Mouse (Mus musculus) kidney, postnatal 0 days (tissue): ENCODE data around the gene Synpr. TPM values are rescaled to one million over a fixed set of nuclear protein-coding genes. Genes with fewer than 3 reads are reported as not detected.

ENCODE experiments used
- ATAC-seq: fragments of 200-750 bp; cut with Nextera tagmentation; replicated peaks from 2 replicates; pipeline ENCODE4 v1.8.0; 2017; ENCODE audit warnings: low read depth, moderate number of reproducible peaks, moderate TSS enrichment, moderate library complexity; ENCODE audit not compliant: low FRiP score
- DNase-seq: peaks from one replicate; pipeline ENCODE4 v3.0.0-alpha.2; 2016; ENCODE audit warnings: low spot score
- H3K27ac ChIP-seq: fragments of 300-500 bp; sonication (generic); 2 replicates; pipeline ENCODE4 v1.5.1; 2014; ENCODE audit warnings: mild to moderate bottlenecking
- H3K27me3 ChIP-seq: fragments of 300-500 bp; sonication (generic); 2 replicates; pipeline ENCODE4 v1.6.1; 2014; ENCODE audit warnings: low read length, mixed read lengths; ENCODE audit not compliant: insufficient read depth
- H3K36me3 ChIP-seq: fragments of 300-500 bp; sonication (generic); 2 replicates; pipeline ENCODE4 v1.6.1; 2014; ENCODE audit warnings: low read length, mixed read lengths; ENCODE audit not compliant: insufficient read depth
- H3K4me1 ChIP-seq: fragments of 300-500 bp; sonication (generic); replicated peaks from 2 replicates; pipeline ENCODE4 v1.6.1; 2014; ENCODE audit warnings: antibody characterized with exemption, low read length, mixed read lengths; ENCODE audit not compliant: insufficient read depth
- H3K4me2 ChIP-seq: fragments of 300-500 bp; sonication (generic); 2 replicates; pipeline ENCODE4 v1.6.1; 2014; ENCODE audit warnings: mild to moderate bottlenecking, low read length, moderate library complexity, mixed read lengths
- H3K4me3 ChIP-seq: fragments of 300-500 bp; sonication (generic); replicated peaks from 2 replicates; pipeline ENCODE4 v1.5.1; 2014; ENCODE audit warnings: low read depth, low read length
- H3K9ac ChIP-seq: fragments of 300-500 bp; sonication (generic); 2 replicates; pipeline ENCODE4 v1.6.1; 2014; ENCODE audit warnings: low read depth, low read length
- H3K9me3 ChIP-seq: fragments of 300-500 bp; sonication (generic); replicated peaks from 2 replicates; pipeline ENCODE4 v1.6.1; 2016; ENCODE audit warnings: low read length, inconsistent platforms, mixed read lengths
- CTCF ChIP-seq: IDR thresholded peaks from 2 replicates; pipeline ENCODE4 v1.5.1; 2016; ENCODE audit warnings: antibody characterized with exemption, low read depth, mild to moderate bottlenecking, moderate library complexity
- WGBS: fragments of 180-500 bp; shearing (Covaris S2); extraction: QIAGEN DNeasy Blood & Tissue Kit; methylation state at CpG from one replicate; pipeline ENCODE4 v1.1.7; 2014; 5-methylcytosine and 5-hydroxymethylcytosine counted together
- polyA plus RNA-seq: library from polyadenylated mRNA; unstranded; fragments of >200 nt; fragmentation: Nextera tagmentation; extraction: Ambion mirVana; gene quantifications from 2 replicates; pipeline ENCODE4 v1.2.1, GENCODE M21; 2015

Gene Synpr
- polyA plus RNA-seq, 1 experiment from 2014 or later = 0.75 TPM

- ATAC-seq (no peak), DNase-seq (no peak)
- no peak for TF ChIP-seq CTCF
- H3K4me1 ChIP-seq = no peaks in the 10 kb centered on the region
- H3K36me3 ChIP-seq = no peaks in the 10 kb centered on the region
- no peak overlapping the region for H3K4me2 ChIP-seq
- no peak overlapping the region for H3K4me3 ChIP-seq
- H3K9me3 ChIP-seq = no peaks in the 10 kb centered on the region
- no peak overlapping the region for H3K27ac ChIP-seq
- H3K27me3 ChIP-seq = no peaks in the 10 kb centered on the region
- H3K9ac ChIP-seq = no peak overlapping the region
These were observed 76.6 kb downstream of the Synpr start for GRCm38 (mm10) chr14:13361184-13361583.

DNA sequence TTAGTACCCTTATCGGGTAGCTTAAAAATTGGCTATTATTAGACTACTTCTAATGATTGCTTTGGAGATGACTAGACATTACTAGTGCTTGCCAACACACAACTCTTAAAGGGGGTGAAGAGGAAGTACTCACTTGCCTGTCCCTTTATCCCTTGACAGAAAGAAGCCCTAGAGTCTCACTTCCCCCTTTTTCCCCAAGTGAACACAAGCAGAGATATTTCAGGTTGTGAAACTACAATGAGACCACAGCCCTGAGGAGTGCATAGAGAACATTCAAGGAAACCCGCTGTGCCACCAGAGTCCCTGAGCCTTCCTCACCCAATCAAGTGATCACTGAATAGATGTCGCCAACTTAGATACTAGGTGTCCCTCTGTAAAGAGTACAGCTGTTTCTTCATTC lies 77.1 kb downstream of the Synpr start:
- DNase-seq (no peak), ATAC-seq (no peak)
- no peaks in the 10 kb centered on the region for H3K27me3 ChIP-seq
- no peaks in the 10 kb centered on the region for H3K9me3 ChIP-seq
- H3K9ac ChIP-seq = no peak overlapping the region
- TF ChIP-seq CTCF = no peak
- no peak overlapping the region for H3K4me2 ChIP-seq
- no peak overlapping the region for H3K4me3 ChIP-seq
- no peak overlapping the region for H3K27ac ChIP-seq
- WGBS = 93% methylated on average over 3 of the region's 3 CpGs
- no peaks in the 10 kb centered on the region for H3K36me3 ChIP-seq
- H3K4me1 ChIP-seq = no peaks in the 10 kb centered on the region

DNA sequence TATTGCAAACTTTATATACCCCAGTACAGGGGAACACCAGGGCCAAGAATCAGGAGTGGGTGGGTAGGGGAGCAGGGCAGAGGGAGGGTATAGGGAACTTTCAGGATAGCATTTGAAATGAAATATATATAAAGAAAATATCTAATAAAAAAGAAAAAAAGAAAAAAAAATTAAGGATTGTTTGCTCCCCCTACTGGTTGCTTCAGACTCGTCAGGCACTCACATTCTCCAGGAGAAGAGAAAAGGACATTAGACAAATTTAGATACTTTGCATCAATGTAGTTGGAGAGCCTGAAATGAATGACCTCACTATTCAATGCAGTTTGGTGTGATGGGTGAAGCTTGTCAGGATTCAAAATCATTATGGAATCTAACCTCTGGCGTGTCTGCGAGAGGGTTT lies 83.7 kb downstream of the Synpr start:
- no peaks in the 10 kb centered on the region for H3K4me1 ChIP-seq
- no peak overlapping the region for H3K27ac ChIP-seq
- DNase-seq (no peak), ATAC-seq (no peak)
- H3K9me3 ChIP-seq = no peaks in the 10 kb centered on the region
- no peak overlapping the region for H3K9ac ChIP-seq
- no peak overlapping the region for H3K4me2 ChIP-seq
- TF ChIP-seq CTCF = peak; percentile 33; the same call in 1 of the 2 replicates
- 86% methylated on average over 3 of the region's 3 CpGs for WGBS
- H3K4me3 ChIP-seq = no peak overlapping the region
- no peaks in the 10 kb centered on the region for H3K36me3 ChIP-seq
- no peaks in the 10 kb centered on the region for H3K27me3 ChIP-seq

DNA sequence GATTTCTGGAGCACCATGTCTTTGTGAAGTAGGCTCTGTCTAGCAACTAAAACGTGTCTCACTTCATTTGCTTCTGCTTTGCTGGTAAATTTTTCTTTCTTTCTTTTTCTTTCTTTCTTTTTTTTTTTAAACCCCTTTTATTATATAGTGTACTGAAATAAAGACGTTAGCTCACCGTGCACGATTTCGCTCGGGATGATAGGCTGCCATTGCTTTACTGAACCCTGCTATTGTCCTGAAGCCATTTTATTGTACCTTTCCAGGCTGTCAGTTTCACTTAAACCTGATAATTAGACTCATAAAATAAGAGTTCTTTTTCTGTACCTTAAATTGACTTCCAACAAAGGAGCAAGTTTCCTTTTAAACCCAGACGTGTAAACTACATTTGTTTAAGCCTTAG lies 104.5 kb downstream of the Synpr start:
- Histone ChIP-seq H3K27ac (no peak overlapping the region), H3K27me3 (no peaks in the 10 kb centered on the region), H3K9me3 (no peaks in the 10 kb centered on the region), H3K4me2 (no peak overlapping the region), H3K4me1 (no peaks in the 10 kb centered on the region), H3K36me3 (no peaks in the 10 kb centered on the region), H3K9ac (no peak overlapping the region), H3K4me3 (no peak overlapping the region)
- 26% methylated on average over 7 of the region's 7 CpGs for WGBS
- TF ChIP-seq CTCF = no peak
- ATAC-seq (no peak), DNase-seq (no peak)

DNA sequence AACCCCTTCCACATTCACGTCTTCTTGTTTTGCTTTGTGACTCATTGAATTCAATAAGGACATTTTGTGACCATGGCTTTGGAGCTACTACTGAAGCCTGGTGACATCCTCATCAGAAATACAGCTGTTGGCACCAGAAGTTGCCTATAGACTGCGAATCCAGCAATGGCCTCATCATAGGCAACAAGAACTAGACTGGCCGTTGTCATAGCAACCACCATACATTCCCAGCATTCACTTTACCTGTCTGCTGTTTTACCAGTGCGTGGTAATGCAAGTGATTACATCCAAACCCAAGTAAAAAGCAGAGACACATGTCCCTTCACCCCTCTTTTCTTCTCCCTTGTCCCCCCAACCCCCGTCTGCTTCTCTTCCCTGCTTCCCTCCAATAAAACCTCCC lies 105.4 kb downstream of the Synpr start:
- WGBS = 79% methylated on average over 5 of the region's 5 CpGs
- Histone ChIP-seq H3K27me3 (no peaks in the 10 kb centered on the region), H3K9ac (no peak overlapping the region), H3K9me3 (no peaks in the 10 kb centered on the region), H3K36me3 (no peaks in the 10 kb centered on the region), H3K27ac (no peak overlapping the region), H3K4me2 (no peak overlapping the region), H3K4me1 (no peaks in the 10 kb centered on the region), H3K4me3 (no peak overlapping the region)
- TF ChIP-seq CTCF = no peak
- ATAC-seq (no peak), DNase-seq (no peak)

DNA sequence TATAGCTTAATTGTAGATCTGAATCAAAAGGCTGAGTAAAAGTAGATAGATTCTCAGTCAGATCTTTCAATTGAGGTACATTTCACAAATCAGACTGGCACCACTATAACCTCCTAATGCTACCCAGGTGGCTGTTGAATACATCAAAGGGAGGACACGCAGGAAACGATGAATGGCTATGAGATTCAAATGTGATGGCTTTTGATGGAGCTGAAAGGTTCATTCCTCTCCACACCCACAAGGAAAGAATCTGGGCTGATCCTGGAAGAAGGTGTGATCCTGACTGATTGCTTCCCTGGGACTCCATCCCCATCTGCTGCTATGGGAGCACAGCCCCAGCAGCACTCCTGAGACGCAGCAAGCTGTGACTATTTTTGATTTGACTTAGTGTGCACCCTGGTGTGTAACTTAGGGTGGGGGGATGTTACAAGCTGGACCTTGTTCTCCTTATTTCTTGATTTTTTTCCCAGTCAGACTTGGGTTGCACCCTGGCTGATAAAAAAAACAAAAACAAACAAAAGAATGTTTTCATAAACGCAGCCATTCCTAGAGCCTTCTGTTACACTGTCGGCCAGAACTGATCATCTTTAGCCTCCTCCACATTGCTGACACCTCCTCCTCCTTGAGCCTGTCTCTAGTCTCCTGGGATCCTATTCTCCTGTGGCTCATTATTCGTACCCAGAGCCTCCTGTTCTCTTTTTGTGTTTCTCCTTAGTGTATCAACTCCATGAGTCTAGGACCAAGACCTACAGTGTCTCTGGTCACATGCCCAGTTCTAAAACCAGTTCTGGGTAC lies 114.8 kb downstream of the Synpr start:
- no peaks in the 10 kb centered on the region for H3K27me3 ChIP-seq
- ATAC-seq (peak; percentile 57; the same call in 1 of the 2 replicates), DNase-seq (peak; percentile 70)
- H3K36me3 ChIP-seq = no peaks in the 10 kb centered on the region
- no peak overlapping the region for H3K27ac ChIP-seq
- no peaks in the 10 kb centered on the region for H3K9me3 ChIP-seq
- H3K4me1 ChIP-seq = no peaks in the 10 kb centered on the region
- 10% methylated on average over 6 of the region's 6 CpGs for WGBS
- no peak for TF ChIP-seq CTCF
- H3K4me3 ChIP-seq = no peak overlapping the region
- H3K9ac ChIP-seq = no peak overlapping the region
- H3K4me2 ChIP-seq = no peak overlapping the region

DNA sequence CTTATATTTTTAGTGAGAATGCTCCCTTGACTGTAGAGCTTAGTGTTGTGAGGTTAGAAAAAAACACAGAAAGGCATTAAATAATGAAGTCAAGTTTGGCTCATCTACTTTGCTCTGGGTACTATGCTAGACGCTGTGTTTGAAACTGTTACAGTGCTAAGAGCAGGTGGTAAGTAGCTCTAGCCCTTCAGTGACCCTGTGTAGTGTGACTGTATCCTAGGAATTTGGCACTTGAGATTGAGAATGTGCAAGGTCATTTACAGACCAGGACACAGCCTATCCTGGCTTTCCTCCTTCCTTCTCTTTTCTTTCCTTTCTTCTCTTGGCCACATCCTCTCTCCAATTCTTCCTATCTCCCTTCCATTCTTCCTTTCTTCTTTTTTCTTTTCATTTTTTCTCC lies 127.1 kb downstream of the Synpr start:
- 67% methylated on average over 1 of the region's 1 CpGs for WGBS
- DNase-seq (no peak), ATAC-seq (no peak)
- Histone ChIP-seq H3K9me3 (no peaks in the 10 kb centered on the region), H3K4me2 (no peak overlapping the region), H3K4me1 (no peaks in the 10 kb centered on the region), H3K9ac (no peak overlapping the region), H3K4me3 (no peak overlapping the region), H3K27ac (no peak overlapping the region), H3K27me3 (no peaks in the 10 kb centered on the region), H3K36me3 (no peaks in the 10 kb centered on the region)
- TF ChIP-seq CTCF = no peak
